Mouse (Mus musculus): ENCODE measurements around the gene Brs3. TPM values are rescaled to one million over a fixed set of nuclear protein-coding genes. Genes with fewer than 3 reads are reported as not detected.

The Brs3 gene
- polyA plus RNA-seq (2012; rRNA removed) = not detected in 2 replicates

GRCm38 (mm10) chrX:57042774-57043173, at the start of gene Brs3:
Brs3 (plus strand) TSS chrX:57043074.
- Histone ChIP-seq H3K4me1 (ENCODE audit: control insufficient read depth, insufficient read depth, low read length) (no peaks in the 10 kb centered on the region), H3K27ac (ENCODE audit: control insufficient read depth, insufficient read depth, low read depth, low read length) (no peak within 1 kb of the TSS), H3K36me3 (ENCODE audit: control insufficient read depth, insufficient read depth, low read length) (no peaks in the 10 kb centered on the region), H3K27me3 (ENCODE audit: control insufficient read depth, insufficient read depth, low read length) (no peaks in the 10 kb centered on the region), H3K4me3 (ENCODE audit: control insufficient read depth, low read depth, low read length) (no peak within 1 kb of the TSS)
- TF ChIP-seq CTCF (IDR thresholded peaks at IDR 0.05; ENCODE audit: control insufficient read depth, insufficient read depth, insufficient replicate concordance, low read depth, low read length) (no peak), POLR2A (IDR thresholded peaks at IDR 0.05; ENCODE audit: control insufficient read depth, low read depth, low read length) (no peak)

- Histone ChIP-seq H3K4me3 (ENCODE audit: control insufficient read depth, low read depth, low read length) (no peak overlapping the region), H3K27me3 (ENCODE audit: control insufficient read depth, insufficient read depth, low read length) (no peaks in the 10 kb centered on the region), H3K4me1 (ENCODE audit: control insufficient read depth, insufficient read depth, low read length) (no peaks in the 10 kb centered on the region), H3K36me3 (ENCODE audit: control insufficient read depth, insufficient read depth, low read length) (no peaks in the 10 kb centered on the region), H3K27ac (ENCODE audit: control insufficient read depth, insufficient read depth, low read depth, low read length) (no peak overlapping the region)
- TF ChIP-seq CTCF (IDR thresholded peaks at IDR 0.05; ENCODE audit: control insufficient read depth, insufficient read depth, insufficient replicate concordance, low read depth, low read length) = no peak
- no peak for TF ChIP-seq POLR2A (IDR thresholded peaks at IDR 0.05; ENCODE audit: control insufficient read depth, low read depth, low read length)
Measured at GRCm38 (mm10) chrX:57012891-57013290, 30.0 kb upstream of the Brs3 start.

GRCm38 (mm10) chrX:57043869-57044268, 995 bp downstream of the Brs3 start:
- no peaks in the 10 kb centered on the region for H3K27me3 ChIP-seq (ENCODE audit: control insufficient read depth, insufficient read depth, low read length)
- H3K36me3 ChIP-seq (ENCODE audit: control insufficient read depth, insufficient read depth, low read length) = no peaks in the 10 kb centered on the region
- H3K4me3 ChIP-seq (ENCODE audit: control insufficient read depth, low read depth, low read length) = no peak overlapping the region
- H3K4me1 ChIP-seq (ENCODE audit: control insufficient read depth, insufficient read depth, low read length) = no peaks in the 10 kb centered on the region
- no peak overlapping the region for H3K27ac ChIP-seq (ENCODE audit: control insufficient read depth, insufficient read depth, low read depth, low read length)
- no peak for TF ChIP-seq CTCF (IDR thresholded peaks at IDR 0.05; ENCODE audit: control insufficient read depth, insufficient read depth, insufficient replicate concordance, low read depth, low read length)
- TF ChIP-seq POLR2A (IDR thresholded peaks at IDR 0.05; ENCODE audit: control insufficient read depth, low read depth, low read length) = no peak

GRCm38 (mm10) chrX:57052848-57053173, 9.9 kb downstream of the Brs3 start:
- H3K27me3 ChIP-seq (ENCODE audit: control insufficient read depth, insufficient read depth, low read length) = no peaks in the 10 kb centered on the region
- peak overlapping the region; percentile 100 for H3K4me3 ChIP-seq (ENCODE audit: control insufficient read depth, low read depth, low read length)
- peak overlapping the region; percentile 99 for H3K27ac ChIP-seq (ENCODE audit: control insufficient read depth, insufficient read depth, low read depth, low read length)
- TF ChIP-seq CTCF (IDR thresholded peaks at IDR 0.05; ENCODE audit: control insufficient read depth, insufficient read depth, insufficient replicate concordance, low read depth, low read length) (no peak), POLR2A (IDR thresholded peaks at IDR 0.05; ENCODE audit: control insufficient read depth, low read depth, low read length) (no peak)
- H3K4me1 ChIP-seq (ENCODE audit: control insufficient read depth, insufficient read depth, low read length) = no peaks in the 10 kb centered on the region
- no peaks in the 10 kb centered on the region for H3K36me3 ChIP-seq (ENCODE audit: control insufficient read depth, insufficient read depth, low read length)

GRCm38 (mm10) chrX:57053174-57053992, 10.5 kb downstream of the Brs3 start, which contains the start of gene Htatsf1:
Htatsf1 (plus strand) TSS chrX:57053583.
- H3K4me3 ChIP-seq (ENCODE audit: control insufficient read depth, low read depth, low read length) = peak within 1 kb of the TSS; percentile 100
- H3K4me1 ChIP-seq (ENCODE audit: control insufficient read depth, insufficient read depth, low read length) = no peaks in the 10 kb centered on the region
- H3K36me3 ChIP-seq (ENCODE audit: control insufficient read depth, insufficient read depth, low read length) = no peaks in the 10 kb centered on the region
- peak within 1 kb of the TSS; percentile 99 for H3K27ac ChIP-seq (ENCODE audit: control insufficient read depth, insufficient read depth, low read depth, low read length)
- no peaks in the 10 kb centered on the region for H3K27me3 ChIP-seq (ENCODE audit: control insufficient read depth, insufficient read depth, low read length)
- no peak for TF ChIP-seq CTCF (IDR thresholded peaks at IDR 0.05; ENCODE audit: control insufficient read depth, insufficient read depth, insufficient replicate concordance, low read depth, low read length)
- peak; percentile 47; the same call in 1 of the 2 replicates for TF ChIP-seq POLR2A (IDR thresholded peaks at IDR 0.05; ENCODE audit: control insufficient read depth, low read depth, low read length)

GRCm38 (mm10) chrX:57053993-57054385, 11.1 kb downstream of the Brs3 start:
- H3K4me3 ChIP-seq (ENCODE audit: control insufficient read depth, low read depth, low read length) = peak overlapping the region; percentile 100
- no peaks in the 10 kb centered on the region for H3K27me3 ChIP-seq (ENCODE audit: control insufficient read depth, insufficient read depth, low read length)
- H3K36me3 ChIP-seq (ENCODE audit: control insufficient read depth, insufficient read depth, low read length) = no peaks in the 10 kb centered on the region
- H3K4me1 ChIP-seq (ENCODE audit: control insufficient read depth, insufficient read depth, low read length) = no peaks in the 10 kb centered on the region
- H3K27ac ChIP-seq (ENCODE audit: control insufficient read depth, insufficient read depth, low read depth, low read length) = peak overlapping the region; percentile 64
- TF ChIP-seq POLR2A (IDR thresholded peaks at IDR 0.05; ENCODE audit: control insufficient read depth, low read depth, low read length) (no peak), CTCF (IDR thresholded peaks at IDR 0.05; ENCODE audit: control insufficient read depth, insufficient read depth, insufficient replicate concordance, low read depth, low read length) (no peak)

GRCm38 (mm10) chrX:57081496-57081895, 38.6 kb downstream of the Brs3 start:
- Histone ChIP-seq H3K27ac (ENCODE audit: control insufficient read depth, insufficient read depth, low read depth, low read length) (no peak overlapping the region), H3K4me1 (ENCODE audit: control insufficient read depth, insufficient read depth, low read length) (no peaks in the 10 kb centered on the region), H3K27me3 (ENCODE audit: control insufficient read depth, insufficient read depth, low read length) (no peaks in the 10 kb centered on the region), H3K4me3 (ENCODE audit: control insufficient read depth, low read depth, low read length) (no peak overlapping the region), H3K36me3 (ENCODE audit: control insufficient read depth, insufficient read depth, low read length) (no peaks in the 10 kb centered on the region)
- TF ChIP-seq POLR2A (IDR thresholded peaks at IDR 0.05; ENCODE audit: control insufficient read depth, low read depth, low read length) = no peak
- TF ChIP-seq CTCF (IDR thresholded peaks at IDR 0.05; ENCODE audit: control insufficient read depth, insufficient read depth, insufficient replicate concordance, low read depth, low read length) = no peak
